32 mouse cellular contexts compared by ENCODE assay signal in genomic region chr10:12460945-12461344, GRCm38 (mm10).
"Had no signal": no experiment of that assay in that cellular context is flagged by ENCODE, and none has a peak within 500 bp of the region (broad histone marks: within the 10 kb centered on the region; RNA-seq: fewer than 3 reads in every experiment).

No protein-coding gene starts in this region.

- H3K4me2 ChIP-seq: limb, embryonic 12.5 days; limb, embryonic 13.5 days; limb, embryonic 15.5 days; liver, embryonic 11.5 days; liver, embryonic 13.5 days; liver, embryonic 15.5 days; lung, embryonic 14.5 days; lung, embryonic 15.5 days; midbrain, embryonic 11.5 days; midbrain, embryonic 12.5 days; midbrain, embryonic 13.5 days; midbrain, embryonic 15.5 days; neural tube, embryonic 12.5 days; neural tube, embryonic 13.5 days had no signal

- H3K27ac ChIP-seq: limb, embryonic 10.5 days; limb, embryonic 12.5 days; limb, embryonic 13.5 days; limb, embryonic 15.5 days; liver, embryonic 13.5 days; liver, embryonic 14.5 days; liver, embryonic 15.5 days; lung, embryonic 15.5 days; macrophage; midbrain, embryonic 10.5 days; midbrain, embryonic 12.5 days; midbrain, embryonic 13.5 days; midbrain, embryonic 15.5 days; neural tube, embryonic 12.5 days; neural tube, embryonic 13.5 days had no signal

- ATAC-seq: liver, postnatal 0 days; lung, postnatal 0 days; midbrain, embryonic 13.5 days; midbrain, embryonic 15.5 days; midbrain, embryonic 16.5 days had no signal

- H3K27me3 ChIP-seq: limb, embryonic 12.5 days; limb, embryonic 13.5 days; limb, embryonic 15.5 days; liver, embryonic 13.5 days; liver, embryonic 15.5 days; lung, embryonic 15.5 days; megakaryocyte, embryonic 14.5 days; midbrain, embryonic 12.5 days; midbrain, embryonic 13.5 days; midbrain, embryonic 15.5 days; neural tube, embryonic 12.5 days; neural tube, embryonic 13.5 days had no signal

- DNase-seq: left cerebral cortex, postnatal 4 days; liver; liver, embryonic 13.5 days; liver, postnatal 0 days; lung, adult 18-20 months; lung, adult 2 months; lung, embryonic 14.5 days; lung, postnatal 10 days; lung, postnatal 14 days; lung, postnatal 36 days; lung, postnatal 4 days; midbrain, embryonic 14.5 days had no signal

- H3K9ac ChIP-seq: limb, embryonic 12.5 days; limb, embryonic 13.5 days; limb, embryonic 15.5 days; liver, embryonic 13.5 days; liver, embryonic 14.5 days; liver, embryonic 15.5 days; liver, postnatal 0 days; lung, embryonic 14.5 days; lung, embryonic 15.5 days; midbrain, embryonic 12.5 days; midbrain, embryonic 13.5 days; midbrain, embryonic 15.5 days; neural tube, embryonic 12.5 days; neural tube, embryonic 13.5 days had no signal

- H3K4me3 ChIP-seq: limb, embryonic 10.5 days; limb, embryonic 12.5 days; limb, embryonic 13.5 days; limb, embryonic 15.5 days; liver, embryonic 13.5 days; liver, embryonic 15.5 days; lung, embryonic 15.5 days; megakaryocyte, embryonic 14.5 days; midbrain, embryonic 10.5 days; midbrain, embryonic 12.5 days; midbrain, embryonic 13.5 days; midbrain, embryonic 15.5 days; myocyte; neural tube, embryonic 12.5 days; neural tube, embryonic 13.5 days had no signal

- H3K4me1 ChIP-seq: limb, embryonic 10.5 days; limb, embryonic 12.5 days; limb, embryonic 13.5 days; limb, embryonic 15.5 days; liver, embryonic 13.5 days; liver, embryonic 15.5 days; lung, embryonic 15.5 days; midbrain, embryonic 10.5 days; midbrain, embryonic 12.5 days; midbrain, embryonic 13.5 days; midbrain, embryonic 15.5 days; neural tube, embryonic 12.5 days; neural tube, embryonic 13.5 days had no signal

- H3K9me3 ChIP-seq: limb, embryonic 10.5 days; limb, embryonic 12.5 days; limb, embryonic 13.5 days; limb, embryonic 15.5 days; liver, embryonic 13.5 days; liver, embryonic 15.5 days; lung, embryonic 15.5 days; megakaryocyte, embryonic 14.5 days; midbrain, embryonic 10.5 days; midbrain, embryonic 12.5 days; midbrain, embryonic 13.5 days; midbrain, embryonic 15.5 days; neural tube, embryonic 12.5 days; neural tube, embryonic 13.5 days had no signal

- H3K36me3 ChIP-seq: liver, embryonic 13.5 days; liver, embryonic 15.5 days; lung, embryonic 15.5 days; midbrain, embryonic 12.5 days; midbrain, embryonic 13.5 days; midbrain, embryonic 15.5 days; neural tube, embryonic 12.5 days; neural tube, embryonic 13.5 days had no signal
